Mouse (Mus musculus) hindbrain, embryonic 14.5 days (tissue): Measurements from ENCODE around the gene Cnksr3. TPM values are rescaled to one million over a fixed set of nuclear protein-coding genes. Genes with fewer than 3 reads are reported as not detected.
A peak's percentile ranks its signal among the peaks of the same experiment; 100 is the strongest.

Experiments used
- ATAC-seq: fragments of 200-750 bp; cut with Nextera tagmentation; 2 replicates; pipeline ENCODE4 v1.8.0; 2017; ENCODE audit warnings: moderate number of reproducible peaks, mild to moderate bottlenecking, moderate TSS enrichment, moderate library complexity; ENCODE audit not compliant: low FRiP score
- DNase-seq: peaks from one replicate; pipeline ENCODE4 v3.0.0-alpha.2; 2015; ENCODE audit warnings: low spot score
- H3K27ac ChIP-seq: fragments of 300-500 bp; sonication (generic); 2 replicates; pipeline ENCODE4 v1.5.1; 2014; ENCODE audit warnings: mild to moderate bottlenecking, moderate library complexity
- H3K27me3 ChIP-seq: fragments of 300-500 bp; sonication (generic); 2 replicates; pipeline ENCODE4 v1.6.1; 2014; ENCODE audit warnings: mild to moderate bottlenecking, low read length, mixed read lengths; ENCODE audit not compliant: control insufficient read depth, insufficient read depth
- H3K36me3 ChIP-seq: fragments of 300-500 bp; sonication (generic); replicated peaks from 2 replicates; pipeline ENCODE4 v1.6.1; 2014; ENCODE audit not compliant: control insufficient read depth, insufficient read depth
- H3K4me1 ChIP-seq: fragments of 300-500 bp; sonication (generic); replicated peaks from 2 replicates; pipeline ENCODE4 v1.6.1; 2014; ENCODE audit warnings: antibody characterized with exemption, low read length, mixed read lengths; ENCODE audit not compliant: control insufficient read depth, insufficient read depth
- H3K4me2 ChIP-seq: fragments of 300-500 bp; sonication (generic); replicated peaks from 2 replicates; pipeline ENCODE4 v1.6.1; 2014; ENCODE audit warnings: mild to moderate bottlenecking, moderate library complexity
- H3K4me3 ChIP-seq: fragments of 300-500 bp; sonication (generic); replicated peaks from 2 replicates; pipeline ENCODE4 v1.5.1; 2014; ENCODE audit warnings: mild to moderate bottlenecking, low read length
- H3K9ac ChIP-seq: fragments of 300-500 bp; sonication (generic); 2 replicates; pipeline ENCODE4 v1.6.1; 2014
- H3K9me3 ChIP-seq: fragments of 300-500 bp; sonication (generic); 2 replicates; pipeline ENCODE4 v1.6.1; 2016; ENCODE audit warnings: low read length; ENCODE audit not compliant: control insufficient read depth
- WGBS: fragments of 180-500 bp; shearing (Covaris S2); extraction: QIAGEN DNeasy Blood & Tissue Kit; methylation state at CpG from one replicate; pipeline ENCODE4 v1.1.7; 2014; 5-methylcytosine and 5-hydroxymethylcytosine counted together
- polyA plus RNA-seq: library from polyadenylated mRNA; unstranded; fragments of >200 nt; fragmentation: Nextera tagmentation; extraction: Ambion mirVana; gene quantifications from 2 replicates; pipeline ENCODE4 v1.2.1, GENCODE M21; 2014

Gene Cnksr3
- polyA plus RNA-seq, 1 experiment from 2014 or later = 3.0 TPM

DNA sequence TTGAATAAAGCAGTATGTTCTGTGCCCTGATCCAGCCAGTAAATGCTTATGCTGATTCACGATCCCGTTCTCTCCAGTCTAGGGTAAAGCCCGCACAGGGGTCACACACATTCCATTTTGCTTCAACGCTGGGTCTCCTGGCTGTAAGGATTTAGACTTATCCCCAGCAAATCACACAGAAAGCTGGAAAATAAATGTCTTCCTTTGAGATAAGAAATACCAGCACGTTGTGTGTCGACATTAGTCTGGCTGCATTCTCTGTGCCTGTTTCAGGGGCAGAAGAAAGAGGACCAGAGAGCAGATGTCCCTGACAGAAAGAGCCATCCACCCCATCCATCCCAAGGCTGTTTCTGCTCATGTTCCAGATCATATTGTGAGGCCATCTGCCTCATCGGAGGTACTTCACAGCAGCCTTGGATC, 134.6 kb downstream of the Cnksr3 start:
- Histone ChIP-seq H3K4me3 (no peak overlapping the region), H3K9me3 (no peaks in the 10 kb centered on the region), H3K36me3 (no peaks in the 10 kb centered on the region), H3K9ac (no peak overlapping the region), H3K27me3 (no peaks in the 10 kb centered on the region), H3K4me2 (no peak overlapping the region), H3K27ac (peak overlapping the region; percentile 47; the same call in 1 of the 2 replicates), H3K4me1 (no peaks in the 10 kb centered on the region)
- no peak for DNase-seq
- ATAC-seq = peak; percentile 51
- 78% methylated on average over 7 of the region's 7 CpGs for WGBS

- no peaks in the 10 kb centered on the region for H3K9me3 ChIP-seq
- DNase-seq (no peak), ATAC-seq (peak; percentile 19; the same call in 1 of the 2 replicates)
- no peak overlapping the region for H3K27ac ChIP-seq
- 0 out of 2 replicates have a peak overlapping the region, but pooled peaks have one; percentile 15 for H3K4me2 ChIP-seq
- H3K27me3 ChIP-seq = no peaks in the 10 kb centered on the region
- WGBS = 53% methylated on average over 7 of the region's 8 CpGs
- no peaks in the 10 kb centered on the region for H3K4me1 ChIP-seq
- H3K36me3 ChIP-seq = no peaks in the 10 kb centered on the region
- no peak overlapping the region for H3K9ac ChIP-seq
- no peak overlapping the region for H3K4me3 ChIP-seq
Measured at GRCm38 (mm10) chr10:7076662-7077211, 135.3 kb downstream of the Cnksr3 start.

DNA sequence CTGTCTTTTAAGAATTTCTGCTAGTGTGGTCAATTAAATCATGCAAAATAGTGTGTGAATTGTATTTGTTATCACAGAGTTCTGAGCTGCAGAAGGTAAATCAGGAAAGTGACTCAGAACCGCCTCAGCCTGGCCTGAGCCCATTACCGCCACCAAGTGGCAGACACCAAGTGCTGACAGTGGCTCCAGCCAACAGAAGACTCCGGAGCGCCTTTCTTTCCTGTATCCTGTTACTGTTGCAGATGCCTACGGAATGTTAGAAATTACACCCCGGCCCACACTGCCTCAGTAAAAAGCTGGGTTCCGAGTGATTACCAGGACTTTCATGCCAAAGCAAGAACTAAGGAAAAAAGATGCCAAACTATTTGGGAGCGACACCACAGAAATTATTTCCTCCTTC, 135.8 kb downstream of the Cnksr3 start:
- 15% methylated on average over 8 of the region's 8 CpGs for WGBS
- Histone ChIP-seq H3K9me3 (no peaks in the 10 kb centered on the region), H3K4me2 (0 out of 2 replicates have a peak overlapping the region, but pooled peaks have one; percentile 15)

DNA sequence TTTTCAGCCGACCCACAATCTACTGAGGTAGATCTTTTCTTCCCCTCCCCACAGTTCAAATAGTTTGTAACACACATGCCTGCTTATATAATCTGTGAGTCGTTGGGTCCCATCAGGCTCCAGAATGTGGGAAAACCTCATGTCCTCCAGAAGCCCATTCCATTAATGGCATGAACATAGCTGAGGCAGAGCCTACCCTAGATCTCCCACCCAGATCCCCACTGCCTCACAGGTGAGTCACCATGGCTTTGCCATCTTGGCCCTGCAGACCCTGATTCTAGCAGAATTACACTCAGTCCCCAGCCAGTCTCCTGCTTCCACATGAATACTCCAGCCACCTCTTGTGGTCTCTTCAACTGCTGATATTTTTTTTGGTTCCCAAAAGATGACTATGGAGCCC, 136.4 kb downstream of the Cnksr3 start:
- H3K9me3 ChIP-seq = no peaks in the 10 kb centered on the region
- H3K4me2 ChIP-seq = no peak overlapping the region
- no peaks in the 10 kb centered on the region for H3K4me1 ChIP-seq
- ATAC-seq (no peak), DNase-seq (no peak)
- 88% methylated on average over 2 of the region's 2 CpGs for WGBS
- no peak overlapping the region for H3K9ac ChIP-seq
- H3K36me3 ChIP-seq = no peaks in the 10 kb centered on the region
- H3K27ac ChIP-seq = no peak overlapping the region
- no peaks in the 10 kb centered on the region for H3K27me3 ChIP-seq
- H3K4me3 ChIP-seq = no peak overlapping the region

More for the DNA sequence above, 135.8 kb downstream of the Cnksr3 start:
- no peak overlapping the region for H3K9ac ChIP-seq
- H3K36me3 ChIP-seq = no peaks in the 10 kb centered on the region
- no peak overlapping the region for H3K4me3 ChIP-seq
- H3K4me1 ChIP-seq = no peaks in the 10 kb centered on the region
- no peak overlapping the region for H3K27ac ChIP-seq
- ATAC-seq (peak; percentile 86), DNase-seq (peak; percentile 79)
- no peaks in the 10 kb centered on the region for H3K27me3 ChIP-seq

- Histone ChIP-seq H3K27me3 (no peaks in the 10 kb centered on the region), H3K9me3 (no peaks in the 10 kb centered on the region), H3K4me3 (no peak overlapping the region), H3K36me3 (no peaks in the 10 kb centered on the region), H3K4me1 (no peaks in the 10 kb centered on the region), H3K9ac (no peak overlapping the region), H3K4me2 (no peak overlapping the region), H3K27ac (no peak overlapping the region)
- DNase-seq (no peak), ATAC-seq (no peak)
- WGBS = 94% methylated on average over 2 of the region's 2 CpGs
Measured at GRCm38 (mm10) chr10:7074231-7074630, 137.8 kb downstream of the Cnksr3 start.

GRCm38 (mm10) chr10:7070924-7071323, 141.1 kb downstream of the Cnksr3 start:
- WGBS = 84% methylated on average over 5 of the region's 5 CpGs
- ATAC-seq = no peak

GRCm38 (mm10) chr10:7070100-7070835, 141.8 kb downstream of the Cnksr3 start:
- Histone ChIP-seq H3K4me3 (no peak overlapping the region), H3K4me2 (no peak overlapping the region), H3K4me1 (no peaks in the 10 kb centered on the region), H3K36me3 (no peaks in the 10 kb centered on the region), H3K9ac (no peak overlapping the region), H3K27me3 (no peaks in the 10 kb centered on the region), H3K9me3 (no peaks in the 10 kb centered on the region), H3K27ac (no peak overlapping the region)
- peak; percentile 34 for ATAC-seq
- DNase-seq = no peak
- WGBS = 62% methylated on average over 8 of the region's 8 CpGs

More at GRCm38 (mm10) chr10:7070924-7071323, 141.1 kb downstream of the Cnksr3 start:
- Histone ChIP-seq H3K9me3 (no peaks in the 10 kb centered on the region), H3K27ac (no peak overlapping the region), H3K4me3 (no peak overlapping the region), H3K4me2 (no peak overlapping the region), H3K27me3 (no peaks in the 10 kb centered on the region), H3K4me1 (no peaks in the 10 kb centered on the region), H3K36me3 (no peaks in the 10 kb centered on the region), H3K9ac (no peak overlapping the region)
- no peak for DNase-seq

DNA sequence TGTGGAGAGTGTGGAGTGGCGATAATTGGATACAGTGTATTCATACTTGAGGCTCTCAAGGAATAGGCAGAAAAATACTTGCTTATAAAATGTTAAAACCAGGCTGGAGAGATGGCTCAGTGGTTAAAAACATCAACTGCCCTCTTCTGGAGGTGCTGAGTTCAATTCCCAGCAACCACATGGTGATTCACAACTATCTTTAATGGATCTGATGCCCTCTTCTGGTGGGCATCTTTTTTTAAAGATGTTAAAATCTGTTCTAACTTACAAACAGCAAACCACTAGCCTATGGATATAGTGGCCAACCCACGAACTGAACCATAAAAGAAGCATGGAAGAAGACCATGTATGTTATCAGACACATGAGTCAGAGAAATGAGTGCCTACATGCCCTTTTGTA, 142.9 kb downstream of the Cnksr3 start:
- H3K9ac ChIP-seq = no peak overlapping the region
- no peaks in the 10 kb centered on the region for H3K36me3 ChIP-seq
- WGBS = 96% methylated on average over 2 of the region's 2 CpGs
- H3K27ac ChIP-seq = no peak overlapping the region
- H3K27me3 ChIP-seq = no peaks in the 10 kb centered on the region
- DNase-seq (no peak), ATAC-seq (no peak)
- no peaks in the 10 kb centered on the region for H3K9me3 ChIP-seq
- no peak overlapping the region for H3K4me3 ChIP-seq
- no peaks in the 10 kb centered on the region for H3K4me1 ChIP-seq
- no peak overlapping the region for H3K4me2 ChIP-seq
